Mouse (Mus musculus) MEL (cell line): Measurements from ENCODE around the gene Kifap3.

Experiments used
- BHLHE40 ChIP-seq: IDR thresholded peaks from 2 replicates; pipeline ENCODE4 v1.6.1; 2012; ENCODE audit warnings: low read depth, mild to moderate bottlenecking, inconsistent platforms, low read length, improper control_type of control experiment, borderline replicate concordance
- EP300 ChIP-seq, 2 experiments: IDR thresholded peaks; 2 replicates each; pipeline ENCODE4 v1.6.1; 2011; ENCODE audit warnings: improper control_type of control experiment in 2 of 2, low read length in 2 of 2, low read depth in 1 of 2, mild to moderate bottlenecking in 1 of 2
- MEF2A ChIP-seq: IDR thresholded peaks from 2 replicates; pipeline ENCODE4 v1.6.1; 2014; ENCODE audit warnings: low read depth, mild to moderate bottlenecking, inconsistent platforms, low read length, improper control_type of control experiment; ENCODE audit not compliant: poor library complexity, insufficient replicate concordance, severe bottlenecking; ENCODE audit errors: extremely low read depth
- POLR2A ChIP-seq, 2 experiments: IDR thresholded peaks; 2 replicates each; pipeline ENCODE4 v1.6.1; 2011 to 2012; ENCODE audit warnings: low read length in 2 of 2, mild to moderate bottlenecking in 2 of 2, control low read depth in 1 of 2, improper control_type of control experiment in 1 of 2, low read depth in 1 of 2, moderate library complexity in 1 of 2; ENCODE audit not compliant: control insufficient read depth in 1 of 2, insufficient read depth in 1 of 2, poor library complexity in 1 of 2
- POLR2AphosphoS5 ChIP-seq: IDR thresholded peaks from 2 replicates; pipeline ENCODE4 v1.6.1; 2012; ENCODE audit warnings: low read depth, borderline replicate concordance, mild to moderate bottlenecking, inconsistent platforms, low read length, moderate library complexity, mixed read lengths
- RCOR1 ChIP-seq: IDR thresholded peaks from 2 replicates; pipeline ENCODE4 v1.6.1; 2012; ENCODE audit warnings: low read depth, mild to moderate bottlenecking, inconsistent platforms, low read length, improper control_type of control experiment

DNA sequence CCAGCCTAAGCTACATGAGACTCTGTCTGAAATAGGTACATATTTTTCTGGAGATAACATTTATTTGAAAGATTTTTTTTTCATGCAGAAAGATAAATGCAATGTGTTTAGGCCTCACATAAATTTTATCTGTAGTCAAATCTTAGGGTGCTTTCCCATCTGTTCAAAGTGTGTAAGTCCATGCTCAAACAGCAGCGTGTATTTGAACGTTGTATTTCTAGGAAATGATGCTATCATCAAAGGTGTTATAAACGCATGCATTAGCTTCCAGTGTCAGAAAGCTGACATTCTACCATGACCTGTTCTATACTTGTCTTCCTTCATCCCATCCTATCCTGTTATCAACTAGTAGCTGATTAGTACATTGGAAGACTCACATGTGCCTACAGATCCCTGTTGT lies 124.0 kb downstream of the Kifap3 start:
- TF ChIP-seq EP300 (IDR thresholded peaks at IDR 0.05; ENCODE audit: low read depth in 1 of 2, low read length in 2 of 2) (no peak), RCOR1 (no peak), POLR2A (IDR thresholded peaks at IDR 0.05; ENCODE audit: control insufficient read depth in 1 of 2, insufficient read depth in 1 of 2, low read depth in 1 of 2, low read length in 2 of 2, poor library complexity in 1 of 2) (no peak), POLR2AphosphoS5 (no peak), MEF2A (no peak), BHLHE40 (no peak)
